Mouse (Mus musculus): ENCODE measurements around the gene Acad10. TPM values are rescaled to one million over a fixed set of nuclear protein-coding genes. Genes with fewer than 3 reads are reported as not detected.

Gene Acad10
- polyA plus RNA-seq (2015; fragmentation: Nextera tagmentation; extraction: Ambion mirVana): 5.3 and 5.6 TPM in 2 replicates

DNA sequence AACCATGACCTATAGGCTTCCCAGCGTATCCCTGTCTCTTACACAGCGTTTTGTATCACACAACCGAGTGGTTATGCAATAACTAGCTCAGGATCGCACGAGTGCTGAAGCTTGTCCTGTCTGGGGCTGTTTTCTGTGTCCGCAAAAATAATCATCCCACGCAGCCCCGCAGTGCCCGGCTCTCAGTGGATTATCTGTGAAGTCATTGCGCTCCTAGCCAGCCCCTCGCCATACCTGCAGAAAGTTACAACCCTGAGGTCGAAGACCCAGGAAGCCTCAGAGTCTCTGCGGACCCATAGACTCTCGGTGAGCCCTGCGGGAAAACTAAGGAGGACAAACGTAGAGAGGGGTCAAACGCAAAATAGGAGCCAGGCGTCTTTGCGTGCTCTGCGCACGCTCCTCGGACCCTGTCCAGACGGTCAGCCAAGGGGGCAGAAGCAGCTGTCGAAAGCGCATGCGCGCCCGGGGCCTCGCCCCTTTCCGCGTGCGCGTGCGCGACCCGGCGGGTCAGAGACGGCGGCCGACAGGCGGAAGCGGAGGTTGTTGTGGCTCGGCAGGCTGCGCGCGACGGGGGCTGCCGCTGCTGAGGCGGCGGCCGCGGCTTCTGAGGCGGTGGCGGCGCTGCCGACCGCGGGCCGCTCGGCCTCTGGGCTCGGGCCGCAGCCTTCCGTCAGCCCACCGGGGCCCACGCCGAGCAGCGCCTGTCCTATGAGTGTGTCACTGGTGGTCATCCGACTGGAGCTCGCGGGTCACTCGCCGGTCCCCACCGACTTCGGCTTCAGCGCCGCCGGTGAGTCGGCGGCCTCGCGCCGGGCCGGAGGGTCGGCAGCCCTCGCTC lies at the start of gene Acad10, which contains the start of gene Brap:
Gene Acad10, minus strand, starts transcription at position 456 of the 838 bp plus-strand sequence.
Gene Brap, plus strand, starts transcription at position 505 of the 838 bp plus-strand sequence.
- 0 out of 2 replicates have a peak, but pooled peaks have one; percentile 7 for TF ChIP-seq CTCF (IDR thresholded peaks at IDR 0.05; ENCODE audit: low read depth)
- peak within 1 kb of the TSS; percentile 86 for H3K4me2 ChIP-seq (replicated peaks; ENCODE audit: low read depth)
- peak within 1 kb of the TSS; percentile 97 for H3K9ac ChIP-seq (ENCODE audit: low read depth, low read length)
- H3K4me3 ChIP-seq (ENCODE audit: low read depth, low read length): peak within 1 kb of the TSS; percentile 95
- peak; percentile 82 for ATAC-seq
- H3K36me3 ChIP-seq (ENCODE audit: control insufficient read depth, insufficient read depth): peaks cover 24% of the 10 kb centered on the region
- no peaks in the 10 kb centered on the region for H3K27me3 ChIP-seq (replicated peaks; ENCODE audit: control insufficient read depth, insufficient read depth, low read length)
- H3K4me1 ChIP-seq (replicated peaks; ENCODE audit: control insufficient read depth, insufficient read depth, low read length): peaks cover 2% of the 10 kb centered on the region; the same call in 1 of the 2 replicates
- H3K27ac ChIP-seq (ENCODE audit: low read depth, low read length): peak within 1 kb of the TSS; percentile 88
- H3K9me3 ChIP-seq (ENCODE audit: control insufficient read depth): no peaks in the 10 kb centered on the region
- WGBS: under 1% methylated on average over 83 of the region's 85 CpGs

DNA sequence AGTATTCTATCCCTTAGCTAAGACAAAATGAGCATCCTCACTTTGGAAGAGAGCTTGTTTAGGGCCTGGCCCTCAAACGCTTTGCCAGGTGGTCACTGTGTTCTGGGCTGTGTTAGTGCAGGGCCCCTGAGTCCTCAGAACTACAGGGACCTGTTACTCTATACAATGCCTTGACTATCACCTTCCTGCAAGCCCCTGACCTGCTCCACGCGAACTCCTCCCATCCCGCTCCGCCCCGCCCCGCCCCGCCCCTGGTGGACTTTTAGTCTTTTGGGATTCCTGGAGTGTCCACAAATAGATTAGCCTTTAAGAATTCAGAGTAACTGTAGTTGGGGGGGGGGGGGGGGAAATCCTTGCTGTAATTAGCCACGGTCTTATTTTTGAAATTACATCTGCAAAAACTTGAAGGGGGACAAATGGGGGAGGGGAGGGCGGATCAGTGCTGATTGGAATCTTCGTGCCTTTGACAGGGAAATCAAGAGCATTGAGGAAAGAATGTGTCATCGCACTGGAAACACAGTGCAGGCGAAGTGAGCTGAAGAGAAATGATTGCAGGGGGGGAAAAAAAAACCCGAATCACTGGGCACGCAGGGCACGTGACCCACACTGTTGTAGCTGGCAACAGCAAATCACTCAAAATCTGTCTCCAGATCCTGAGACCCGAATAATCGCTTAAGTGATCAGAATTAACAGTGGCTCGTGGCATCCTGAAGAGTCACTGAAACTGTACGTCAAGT lies 44.4 kb upstream of the Acad10 start:
- 9% methylated on average over 20 of the region's 20 CpGs for WGBS
- H3K9ac ChIP-seq (ENCODE audit: low read depth, low read length): no peak overlapping the region
- H3K4me1 ChIP-seq (replicated peaks; ENCODE audit: control insufficient read depth, insufficient read depth, low read length): no peaks in the 10 kb centered on the region
- H3K36me3 ChIP-seq (ENCODE audit: control insufficient read depth, insufficient read depth): no peaks in the 10 kb centered on the region
- no peak for TF ChIP-seq CTCF (IDR thresholded peaks at IDR 0.05; ENCODE audit: low read depth)
- H3K4me3 ChIP-seq (ENCODE audit: low read depth, low read length): 0 out of 2 replicates have a peak overlapping the region, but pooled peaks have one; percentile 5
- H3K27ac ChIP-seq (ENCODE audit: low read depth, low read length): no peak overlapping the region
- H3K4me2 ChIP-seq (replicated peaks; ENCODE audit: low read depth): peak overlapping the region; percentile 57
- H3K9me3 ChIP-seq (ENCODE audit: control insufficient read depth): no peaks in the 10 kb centered on the region
- ATAC-seq: no peak
- H3K27me3 ChIP-seq (replicated peaks; ENCODE audit: control insufficient read depth, insufficient read depth, low read length): no peaks in the 10 kb centered on the region

DNA sequence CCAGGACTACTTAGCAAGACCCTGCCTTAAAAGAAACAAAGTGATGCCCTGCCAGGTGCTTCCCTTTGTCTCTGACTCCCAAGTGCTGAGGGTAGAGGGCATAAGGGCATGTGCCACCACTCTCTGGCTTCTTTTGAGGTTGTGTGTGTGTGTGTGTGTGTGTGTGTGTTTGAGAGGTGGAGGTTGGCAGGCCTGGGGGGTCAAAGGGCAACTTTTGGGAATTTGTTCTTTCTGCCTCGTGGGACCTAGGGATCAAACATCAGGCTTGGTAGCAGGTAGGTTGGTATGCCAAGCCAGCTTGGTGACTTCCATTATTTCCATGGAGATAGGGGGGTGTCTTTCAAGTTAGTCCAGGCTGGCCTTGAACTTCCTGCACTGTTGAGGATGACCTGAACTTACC lies 43.0 kb upstream of the Acad10 start:
- no peak overlapping the region for H3K4me2 ChIP-seq (replicated peaks; ENCODE audit: low read depth)
- no peak for TF ChIP-seq CTCF (IDR thresholded peaks at IDR 0.05; ENCODE audit: low read depth)

DNA sequence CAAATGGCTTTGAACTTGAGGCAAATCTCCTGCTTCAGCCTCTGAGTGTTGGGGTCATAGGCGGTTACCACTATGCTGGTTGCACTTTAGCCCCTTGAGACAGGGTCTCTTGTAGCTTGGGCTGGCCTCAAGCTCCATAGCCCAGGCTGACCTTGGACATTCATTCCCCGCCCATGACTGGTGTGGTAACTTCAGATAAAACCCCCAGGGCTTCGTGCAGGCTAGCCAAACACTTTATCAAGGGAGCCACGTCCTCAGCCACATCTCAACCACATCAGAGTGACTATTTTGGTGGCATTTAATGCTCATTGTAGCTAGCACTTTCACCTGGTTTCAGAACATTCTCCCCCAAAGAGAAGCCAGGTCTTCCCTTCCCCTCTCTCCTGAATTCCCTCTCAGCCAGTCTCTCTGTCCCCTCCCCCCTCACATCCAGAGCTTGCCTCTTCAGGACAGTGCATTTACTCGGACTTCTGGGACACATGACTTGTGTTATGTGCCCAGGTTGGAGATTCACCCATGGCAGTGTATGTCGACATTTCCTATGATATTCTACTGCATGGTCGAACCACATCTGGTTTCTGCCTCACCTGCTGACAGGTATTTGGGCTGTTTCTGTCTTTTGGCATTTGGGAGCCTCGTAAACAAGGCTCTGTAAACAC lies 40.9 kb upstream of the Acad10 start:
- no peak overlapping the region for H3K27ac ChIP-seq (ENCODE audit: low read depth, low read length)
- no peak for ATAC-seq
- no peaks in the 10 kb centered on the region for H3K27me3 ChIP-seq (replicated peaks; ENCODE audit: control insufficient read depth, insufficient read depth, low read length)
- H3K4me2 ChIP-seq (replicated peaks; ENCODE audit: low read depth): no peak overlapping the region
- no peak overlapping the region for H3K9ac ChIP-seq (ENCODE audit: low read depth, low read length)
- WGBS: 46% methylated on average over 8 of the region's 8 CpGs
- H3K4me3 ChIP-seq (ENCODE audit: low read depth, low read length): no peak overlapping the region
- H3K36me3 ChIP-seq (ENCODE audit: control insufficient read depth, insufficient read depth): no peaks in the 10 kb centered on the region
- H3K4me1 ChIP-seq (replicated peaks; ENCODE audit: control insufficient read depth, insufficient read depth, low read length): no peaks in the 10 kb centered on the region
- no peaks in the 10 kb centered on the region for H3K9me3 ChIP-seq (ENCODE audit: control insufficient read depth)
- no peak for TF ChIP-seq CTCF (IDR thresholded peaks at IDR 0.05; ENCODE audit: low read depth)

More for the DNA sequence above, 43.0 kb upstream of the Acad10 start:
- Histone ChIP-seq H3K4me3 (ENCODE audit: low read depth, low read length) (no peak overlapping the region), H3K27me3 (replicated peaks; ENCODE audit: control insufficient read depth, insufficient read depth, low read length) (no peaks in the 10 kb centered on the region), H3K4me1 (replicated peaks; ENCODE audit: control insufficient read depth, insufficient read depth, low read length) (no peaks in the 10 kb centered on the region), H3K36me3 (ENCODE audit: control insufficient read depth, insufficient read depth) (no peaks in the 10 kb centered on the region), H3K9me3 (ENCODE audit: control insufficient read depth) (no peaks in the 10 kb centered on the region), H3K27ac (ENCODE audit: low read depth, low read length) (no peak overlapping the region), H3K9ac (ENCODE audit: low read depth, low read length) (no peak overlapping the region)
- 46% methylated on average over 1 of the region's 1 CpGs for WGBS
- no peak for ATAC-seq

- no peak overlapping the region for H3K4me3 ChIP-seq (ENCODE audit: low read depth, low read length)
- no peaks in the 10 kb centered on the region for H3K4me1 ChIP-seq (replicated peaks; ENCODE audit: control insufficient read depth, insufficient read depth, low read length)
- no peak for TF ChIP-seq CTCF (IDR thresholded peaks at IDR 0.05; ENCODE audit: low read depth)
- ATAC-seq: no peak
- H3K27me3 ChIP-seq (replicated peaks; ENCODE audit: control insufficient read depth, insufficient read depth, low read length): no peaks in the 10 kb centered on the region
- no peaks in the 10 kb centered on the region for H3K9me3 ChIP-seq (ENCODE audit: control insufficient read depth)
- H3K4me2 ChIP-seq (replicated peaks; ENCODE audit: low read depth): peak overlapping the region; percentile 21; the same call in 1 of the 2 replicates
- H3K36me3 ChIP-seq (ENCODE audit: control insufficient read depth, insufficient read depth): no peaks in the 10 kb centered on the region
- H3K9ac ChIP-seq (ENCODE audit: low read depth, low read length): no peak overlapping the region
- no peak overlapping the region for H3K27ac ChIP-seq (ENCODE audit: low read depth, low read length)
- 32% methylated on average over 11 of the region's 11 CpGs for WGBS
These were observed 40.2 kb upstream of the Acad10 start for GRCm38 (mm10) chr5:121700496-121700895.

GRCm38 (mm10) chr5:121699891-121700290 lies 39.6 kb upstream of the Acad10 start:
- Histone ChIP-seq H3K27ac (ENCODE audit: low read depth, low read length) (no peak overlapping the region), H3K9me3 (ENCODE audit: control insufficient read depth) (no peaks in the 10 kb centered on the region), H3K36me3 (ENCODE audit: control insufficient read depth, insufficient read depth) (no peaks in the 10 kb centered on the region), H3K4me1 (replicated peaks; ENCODE audit: control insufficient read depth, insufficient read depth, low read length) (no peaks in the 10 kb centered on the region), H3K4me2 (replicated peaks; ENCODE audit: low read depth) (no peak overlapping the region), H3K4me3 (ENCODE audit: low read depth, low read length) (no peak overlapping the region), H3K27me3 (replicated peaks; ENCODE audit: control insufficient read depth, insufficient read depth, low read length) (no peaks in the 10 kb centered on the region), H3K9ac (ENCODE audit: low read depth, low read length) (no peak overlapping the region)
- no peak for TF ChIP-seq CTCF (IDR thresholded peaks at IDR 0.05; ENCODE audit: low read depth)
- WGBS: 35% methylated on average over 5 of the region's 5 CpGs
- no peak for ATAC-seq
